Mouse (Mus musculus): ENCODE measurements around the gene Hs2st1. TPM values are rescaled to one million over a fixed set of nuclear protein-coding genes. Genes with fewer than 3 reads are reported as not detected.

The Hs2st1 gene
- polyA plus RNA-seq, 1 experiment from 2014 or later: 44.0 TPM

GRCm38 (mm10) chr3:144545152-144545551, 24.8 kb downstream of the Hs2st1 start:
- POLR2A ChIA-PET: interaction anchor here (1.7 kb wide), 1 partner anchor 24 kb away, joined by 4 read pairs; no protein-coding TSS in a partner anchor
- ATAC-seq: no peak
- CTCF ChIA-PET: interaction anchor here (0.6 to 1.6 kb wide), 4 partner anchors 11 to 137 kb away, joined by 3 to 9 read pairs (median 4); no protein-coding TSS in a partner anchor
- no peak for TF ChIP-seq CTCF (IDR thresholded peaks at IDR 0.05)
- no peak for DNase-seq (ENCODE audit: low read depth, low spot score)
- in situ Hi-C loops (cut with MboI; ENCODE audit: low pct_unique_long_range_greater_than_20kb): no loop called here
- H3K27me3 ChIP-seq: no peaks in the 10 kb centered on the region

- ChIA-PET CTCF (interaction anchor here (1.0 to 3.3 kb wide), 3 partner anchors 10 to 14 kb away, joined by 3 to 15 read pairs (median 11); no protein-coding TSS in a partner anchor), POLR2A (interaction anchor here (1.0 to 1.1 kb wide), 2 partner anchors 9 to 45 kb away, joined by 3 read pairs; no protein-coding TSS in a partner anchor)
- no peaks in the 10 kb centered on the region for H3K27me3 ChIP-seq
- DNase-seq (ENCODE audit: low read depth, low spot score): no peak
- ATAC-seq: no peak
- TF ChIP-seq CTCF (IDR thresholded peaks at IDR 0.05): no peak
- in situ Hi-C loops (cut with MboI; ENCODE audit: low pct_unique_long_range_greater_than_20kb): no loop called here
These were observed 28.0 kb downstream of the Hs2st1 start for GRCm38 (mm10) chr3:144541906-144542438.

GRCm38 (mm10) chr3:144540805-144541204, 29.2 kb downstream of the Hs2st1 start:
- no peaks in the 10 kb centered on the region for H3K27me3 ChIP-seq
- no peak for TF ChIP-seq CTCF (IDR thresholded peaks at IDR 0.05)
- ChIA-PET CTCF (interaction anchor here (0.8 to 3.3 kb wide), 9 partner anchors 8 to 77 kb away, joined by 3 to 15 read pairs (median 4); no protein-coding TSS in a partner anchor), POLR2A (interaction anchor here (0.6 to 0.7 kb wide), 2 partner anchors 12 to 13 kb away, joined by 3 to 5 read pairs; no protein-coding TSS in a partner anchor)
- ATAC-seq: no peak
- in situ Hi-C loops (cut with MboI; ENCODE audit: low pct_unique_long_range_greater_than_20kb): no loop called here
- no peak for DNase-seq (ENCODE audit: low read depth, low spot score)

- in situ Hi-C loops (cut with MboI; ENCODE audit: low pct_unique_long_range_greater_than_20kb): loop anchor here (10.0 kb wide), 1 partner anchor 186 kb away; the partner anchor contains the start of gene Sh3glb1
- POLR2A ChIA-PET: interaction anchor here (0.7 kb wide), 1 partner anchor 67 kb away, joined by 4 read pairs; no protein-coding TSS in a partner anchor
- CTCF ChIA-PET: interaction anchor here (0.7 to 1.7 kb wide), 8 partner anchors 11 to 170 kb away, joined by 3 to 4 read pairs (median 3); no protein-coding TSS in a partner anchor
- ATAC-seq (no peak), DNase-seq (ENCODE audit: low read depth, low spot score) (no peak)
- H3K27me3 ChIP-seq: no peaks in the 10 kb centered on the region
- no peak for TF ChIP-seq CTCF (IDR thresholded peaks at IDR 0.05)
These were observed 30.9 kb downstream of the Hs2st1 start for GRCm38 (mm10) chr3:144539051-144539450.

GRCm38 (mm10) chr3:144537078-144537855, 32.7 kb downstream of the Hs2st1 start:
- ATAC-seq (no peak), DNase-seq (ENCODE audit: low read depth, low spot score) (no peak)
- CTCF ChIA-PET: interaction anchor here (0.8 kb wide), 1 partner anchor 17 kb away, joined by 5 read pairs; no protein-coding TSS in a partner anchor
- POLR2A ChIA-PET: no interaction called here
- in situ Hi-C loops (cut with MboI; ENCODE audit: low pct_unique_long_range_greater_than_20kb): loop anchor here (10.0 kb wide), 1 partner anchor 188 kb away; the partner anchor contains the start of gene Sh3glb1
- no peaks in the 10 kb centered on the region for H3K27me3 ChIP-seq
- TF ChIP-seq CTCF (IDR thresholded peaks at IDR 0.05): no peak

GRCm38 (mm10) chr3:144535056-144535455, 34.9 kb downstream of the Hs2st1 start:
- no peaks in the 10 kb centered on the region for H3K27me3 ChIP-seq
- in situ Hi-C loops (cut with MboI; ENCODE audit: low pct_unique_long_range_greater_than_20kb): loop anchor here (10.0 kb wide), 1 partner anchor 190 kb away; the partner anchor contains the start of gene Sh3glb1
- no peak for TF ChIP-seq CTCF (IDR thresholded peaks at IDR 0.05)
- ChIA-PET CTCF (interaction anchor here (1.5 to 2.2 kb wide), 2 partner anchors 10 to 17 kb away, joined by 5 to 9 read pairs; no protein-coding TSS in a partner anchor), POLR2A (no interaction called here)
- DNase-seq (ENCODE audit: low read depth, low spot score) (no peak), ATAC-seq (no peak)

- TF ChIP-seq CTCF (IDR thresholded peaks at IDR 0.05): peak; percentile 32
- DNase-seq (ENCODE audit: low read depth, low spot score) (no peak), ATAC-seq (no peak)
- in situ Hi-C loops (cut with MboI; ENCODE audit: low pct_unique_long_range_greater_than_20kb): loop anchor here (5.0 to 10.0 kb wide), 2 partner anchors 86 to 194 kb away; partner anchors contain the start of gene Sh3glb1
- ChIA-PET POLR2A (no interaction called here), CTCF (interaction anchor here (0.7 to 3.2 kb wide), 15 partner anchors 10 to 190 kb away, joined by 3 to 15 read pairs (median 4); partner anchors contain the start of gene Sh3glb1)
- no peaks in the 10 kb centered on the region for H3K27me3 ChIP-seq
These were observed 39.0 kb downstream of the Hs2st1 start for GRCm38 (mm10) chr3:144531023-144531422.

GRCm38 (mm10) chr3:144527918-144528317, 42.1 kb downstream of the Hs2st1 start:
- no peak for ATAC-seq
- POLR2A ChIA-PET: interaction anchor here (1.2 to 1.3 kb wide), 2 partner anchors 11 to 13 kb away, joined by 3 to 5 read pairs; no protein-coding TSS in a partner anchor
- no peak for TF ChIP-seq CTCF (IDR thresholded peaks at IDR 0.05)
- CTCF ChIA-PET: interaction anchor here (1.3 to 1.4 kb wide), 3 partner anchors 11 to 16 kb away, joined by 3 to 5 read pairs (median 3); no protein-coding TSS in a partner anchor
- H3K27me3 ChIP-seq: no peaks in the 10 kb centered on the region
- no peak for DNase-seq (ENCODE audit: low read depth, low spot score)
- in situ Hi-C loops (cut with MboI; ENCODE audit: low pct_unique_long_range_greater_than_20kb): no loop called here

GRCm38 (mm10) chr3:144519581-144520272, 50.3 kb downstream of the Hs2st1 start:
- no peak for DNase-seq (ENCODE audit: low read depth, low spot score)
- H3K27me3 ChIP-seq: no peaks in the 10 kb centered on the region
- no peak for ATAC-seq
- ChIA-PET POLR2A (interaction anchor here (1.9 kb wide), 1 partner anchor 13 kb away, joined by 5 read pairs; no protein-coding TSS in a partner anchor), CTCF (interaction anchor here (0.8 to 1.0 kb wide), 3 partner anchors 12 to 57 kb away, joined by 3 read pairs; no protein-coding TSS in a partner anchor)
- no peak for TF ChIP-seq CTCF (IDR thresholded peaks at IDR 0.05)
- in situ Hi-C loops (cut with MboI; ENCODE audit: low pct_unique_long_range_greater_than_20kb): no loop called here
